Mouse (Mus musculus) intestine, embryonic 15.5 days (tissue): ENCODE measurements around the gene Hspa1a. TPM values are rescaled to one million over a fixed set of nuclear protein-coding genes. Genes with fewer than 3 reads are reported as not detected.
"Not testable (repeated sequence)": the region's sequence is repeated elsewhere in the genome, so short reads cannot be mapped to it uniquely, and the experiment has no call there.

Source experiments
- ATAC-seq: fragments of 200-750 bp; cut with Nextera tagmentation; 2 replicates; pipeline ENCODE4 v1.8.0; 2017; ENCODE audit warnings: moderate TSS enrichment, moderate library complexity
- H3K27ac ChIP-seq: fragments of 300-500 bp; sonication (generic); 2 replicates; pipeline ENCODE4 v1.5.1; 2015; ENCODE audit warnings: mild to moderate bottlenecking, inconsistent platforms
- H3K27me3 ChIP-seq: fragments of 300-500 bp; sonication (generic); replicated peaks from 2 replicates; pipeline ENCODE4 v1.6.1; 2015; ENCODE audit warnings: inconsistent platforms
- H3K36me3 ChIP-seq: fragments of 300-500 bp; sonication (generic); 2 replicates; pipeline ENCODE4 v1.6.1; 2015; ENCODE audit warnings: inconsistent platforms
- H3K4me1 ChIP-seq: fragments of 300-500 bp; sonication (generic); replicated peaks from 2 replicates; pipeline ENCODE4 v1.6.1; 2015; ENCODE audit warnings: inconsistent platforms
- H3K4me2 ChIP-seq: fragments of 300-500 bp; sonication (generic); replicated peaks from 2 replicates; pipeline ENCODE4 v1.6.1; 2015; ENCODE audit warnings: mild to moderate bottlenecking, inconsistent platforms
- H3K4me3 ChIP-seq: fragments of 300-500 bp; sonication (generic); replicated peaks from 2 replicates; pipeline ENCODE4 v1.5.1; 2015; ENCODE audit warnings: inconsistent platforms
- H3K9ac ChIP-seq: fragments of 300-500 bp; sonication (generic); 2 replicates; pipeline ENCODE4 v1.6.1; 2015; ENCODE audit warnings: inconsistent platforms
- H3K9me3 ChIP-seq: fragments of 300-500 bp; sonication (generic); 2 replicates; pipeline ENCODE4 v1.6.1; 2016; ENCODE audit warnings: inconsistent platforms
- WGBS: fragments of 180-500 bp; shearing (Covaris S2); methylation state at CpG from one replicate; pipeline ENCODE4 v1.1.7; 2015; 5-methylcytosine and 5-hydroxymethylcytosine counted together
- polyA plus RNA-seq: library from polyadenylated mRNA; unstranded; fragments of >200 nt; fragmentation: Nextera tagmentation; extraction: Ambion mirVana; gene quantifications from 2 replicates; pipeline ENCODE4 v1.2.1, GENCODE M21; 2015

Gene Hspa1a
- polyA plus RNA-seq: 6.2 and 6.3 TPM in 2 replicates

DNA sequence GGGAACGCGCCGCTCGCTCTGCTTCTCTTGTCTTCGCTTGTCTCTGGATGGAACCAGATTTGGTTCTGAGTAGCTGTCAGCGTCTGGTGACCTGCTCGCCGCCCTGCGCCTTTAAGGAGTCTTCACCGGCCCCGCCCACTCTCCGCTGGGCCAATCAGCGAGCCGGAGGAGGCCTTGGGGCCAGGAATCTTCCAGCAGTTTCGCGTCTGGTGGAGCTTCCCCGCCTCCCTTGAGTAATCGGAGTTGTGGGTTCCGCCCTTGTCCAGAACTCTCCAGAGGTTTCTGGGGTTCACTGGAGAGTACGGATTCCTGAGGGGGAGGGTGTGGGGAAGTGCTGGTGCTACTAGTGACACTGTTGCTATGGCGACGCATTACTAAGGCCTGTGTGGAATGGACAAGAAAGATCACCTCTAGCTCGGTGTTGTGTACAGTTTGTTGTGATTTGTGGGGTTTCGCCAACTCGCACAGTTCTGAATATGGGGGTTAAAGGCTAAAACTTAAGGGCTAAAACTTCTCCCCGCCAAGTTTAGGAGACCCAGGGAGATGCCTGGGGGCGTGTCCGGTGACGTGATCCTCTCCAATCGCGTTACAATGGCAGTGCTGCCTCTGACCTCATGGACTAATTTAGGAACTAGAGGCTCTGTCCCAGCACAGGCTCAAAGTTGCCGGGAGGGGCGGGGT is at the start of gene Hspa1a, which contains the start of gene Hspa1l:
Hspa1a (minus strand) TSS at position 88 of the 681 bp plus-strand sequence.
Hspa1l (plus strand) TSS at position 635 of the 681 bp plus-strand sequence.
- H3K27me3 ChIP-seq: peaks cover 21% of the 10 kb centered on the region
- H3K36me3 ChIP-seq, H3K27ac ChIP-seq, H3K9me3 ChIP-seq, H3K4me1 ChIP-seq, H3K9ac ChIP-seq: not testable (repeated sequence)
- H3K4me3 ChIP-seq: peak within 1 kb of the TSS; percentile 34
- WGBS: under 1% methylated on average over 32 of the region's 33 CpGs
- peak within 1 kb of the TSS; percentile 77 for H3K4me2 ChIP-seq
- peak; percentile 98 for ATAC-seq

DNA sequence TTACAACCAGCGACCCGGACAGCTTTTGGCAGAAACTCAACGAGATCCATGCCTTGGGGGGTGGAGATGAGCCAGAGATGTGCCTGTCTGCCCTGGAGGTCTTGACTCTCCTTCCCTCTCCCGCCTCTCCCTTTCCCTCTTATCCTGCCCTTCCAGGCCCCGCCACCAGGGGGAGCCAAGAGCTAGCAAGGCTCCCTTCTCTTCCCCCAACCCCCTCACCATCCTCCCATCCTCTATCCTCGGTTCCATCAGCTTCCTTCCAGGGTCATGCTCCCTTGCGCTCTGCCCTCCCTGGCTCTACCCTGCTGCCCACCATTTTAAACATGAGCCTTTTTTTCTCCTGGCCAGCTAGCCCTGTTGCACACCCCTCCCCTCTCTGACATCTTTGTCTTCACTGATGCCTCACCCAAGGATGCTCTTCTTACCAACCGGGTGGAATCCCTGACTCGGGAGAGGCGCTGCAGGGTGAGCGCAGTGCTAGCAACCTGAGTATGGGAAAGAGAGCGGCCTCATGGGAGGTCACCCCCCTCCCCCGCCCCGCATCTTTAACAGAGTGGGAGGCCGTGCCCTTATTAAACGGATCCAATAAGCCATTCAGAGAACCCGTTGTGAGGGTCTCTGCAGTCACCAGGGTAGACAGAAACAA is 49.3 kb upstream of the Hspa1a start:
- Histone ChIP-seq H3K9me3 (no peaks in the 10 kb centered on the region), H3K4me3 (no peak overlapping the region), H3K36me3 (peaks cover 1% of the 10 kb centered on the region; the same call in 1 of the 2 replicates), H3K4me1 (peaks cover 39% of the 10 kb centered on the region), H3K27ac (no peak overlapping the region), H3K27me3 (no peaks in the 10 kb centered on the region), H3K9ac (no peak overlapping the region), H3K4me2 (peak overlapping the region; percentile 35)
- WGBS: 14% methylated on average over 17 of the region's 17 CpGs
- ATAC-seq: peak; percentile 24

DNA sequence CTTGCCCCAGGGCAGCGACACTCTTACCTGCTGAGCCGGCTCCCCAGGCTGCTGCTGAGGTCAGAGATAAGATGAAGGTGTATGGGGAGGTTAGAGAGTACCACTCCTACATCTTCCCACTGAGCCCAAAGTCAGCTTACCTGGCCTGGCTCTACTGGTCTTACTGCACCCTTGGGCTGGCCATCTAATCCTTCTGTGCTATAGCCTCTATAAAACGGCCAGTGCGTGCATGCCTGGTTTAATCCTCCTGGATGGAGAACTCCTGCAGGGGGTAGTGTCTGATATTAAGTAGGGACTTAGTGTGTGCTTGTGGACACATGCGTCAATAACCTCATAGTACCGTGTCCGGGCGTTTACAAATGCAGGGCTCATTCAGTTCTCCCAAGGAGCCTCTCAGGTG is 48.6 kb upstream of the Hspa1a start:
- Histone ChIP-seq H3K36me3 (peaks cover 8% of the 10 kb centered on the region), H3K4me3 (no peak overlapping the region), H3K4me2 (no peak overlapping the region), H3K9ac (no peak overlapping the region), H3K27me3 (no peaks in the 10 kb centered on the region), H3K27ac (no peak overlapping the region), H3K9me3 (no peaks in the 10 kb centered on the region), H3K4me1 (peaks cover 38% of the 10 kb centered on the region)
- WGBS: 84% methylated on average over 8 of the region's 8 CpGs
- ATAC-seq: no peak

DNA sequence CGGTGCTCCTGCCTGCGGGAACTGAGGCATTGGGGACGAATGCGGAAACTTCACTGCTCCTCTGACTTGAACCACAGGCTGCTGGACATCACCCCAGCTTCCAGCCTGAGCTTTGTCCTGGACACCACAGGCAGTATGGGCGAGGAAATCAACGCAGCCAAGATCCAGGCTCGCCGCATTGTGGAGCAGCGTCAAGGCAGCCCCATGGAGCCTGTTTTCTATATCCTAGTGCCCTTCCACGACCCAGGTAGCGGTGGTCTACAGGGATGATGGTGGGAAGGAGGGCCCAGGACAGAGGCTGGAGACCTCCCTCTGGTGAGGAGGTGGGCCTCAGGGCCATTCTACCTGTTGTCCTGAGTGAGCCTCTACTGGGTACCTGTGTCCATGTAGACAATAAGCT is 47.9 kb upstream of the Hspa1a start:
- WGBS: 81% methylated on average over 11 of the region's 11 CpGs
- Histone ChIP-seq H3K9ac (no peak overlapping the region), H3K9me3 (no peaks in the 10 kb centered on the region), H3K36me3 (peaks cover 15% of the 10 kb centered on the region), H3K27ac (no peak overlapping the region), H3K4me2 (no peak overlapping the region), H3K27me3 (no peaks in the 10 kb centered on the region), H3K4me3 (no peak overlapping the region), H3K4me1 (peaks cover 34% of the 10 kb centered on the region)
- no peak for ATAC-seq

DNA sequence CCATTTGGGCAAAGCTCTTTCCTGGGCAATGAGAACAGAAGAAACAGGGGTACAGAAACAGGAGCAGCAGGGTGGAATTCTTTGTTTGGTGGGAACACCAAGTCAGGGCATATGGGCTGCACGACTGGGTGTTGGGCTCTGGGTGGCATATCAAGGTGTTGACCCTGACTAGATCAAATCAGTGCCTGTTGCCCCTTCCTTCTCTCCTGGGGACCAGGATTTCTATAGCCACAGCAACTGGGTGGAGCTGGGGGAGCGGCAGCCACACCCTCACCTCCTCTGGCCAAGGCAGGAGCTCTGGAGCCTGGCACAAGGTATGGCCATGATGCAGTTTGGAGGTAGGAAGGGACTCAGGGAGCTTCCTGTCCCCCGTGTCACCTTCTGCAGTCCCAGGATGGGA is 46.2 kb upstream of the Hspa1a start:
- 74% methylated on average over 3 of the region's 3 CpGs for WGBS
- Histone ChIP-seq H3K4me1 (peaks cover 20% of the 10 kb centered on the region), H3K4me3 (no peak overlapping the region), H3K9me3 (no peaks in the 10 kb centered on the region), H3K27ac (no peak overlapping the region), H3K4me2 (no peak overlapping the region), H3K36me3 (peaks cover 32% of the 10 kb centered on the region), H3K9ac (no peak overlapping the region), H3K27me3 (no peaks in the 10 kb centered on the region)
- no peak for ATAC-seq

DNA sequence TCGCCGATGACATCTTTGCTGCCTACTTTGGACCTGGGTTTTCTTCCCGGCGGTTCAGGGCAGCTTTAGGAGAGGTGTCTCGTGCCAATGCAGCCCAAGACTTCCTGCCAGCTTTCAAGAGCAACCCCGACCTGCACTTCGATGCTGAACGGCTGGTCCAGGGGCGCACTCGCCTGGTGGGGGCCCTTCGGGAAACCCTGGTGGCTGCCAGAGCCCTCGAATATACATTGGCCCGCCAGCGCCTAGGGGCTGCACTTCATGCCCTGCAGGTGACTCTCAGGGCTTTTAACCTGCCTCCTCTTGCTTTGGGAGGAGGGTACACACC is 45.7 kb upstream of the Hspa1a start:
- Histone ChIP-seq H3K4me2 (no peak overlapping the region), H3K9me3 (no peaks in the 10 kb centered on the region), H3K9ac (no peak overlapping the region), H3K4me1 (peaks cover 20% of the 10 kb centered on the region), H3K4me3 (no peak overlapping the region), H3K27ac (no peak overlapping the region), H3K36me3 (peaks cover 36% of the 10 kb centered on the region), H3K27me3 (no peaks in the 10 kb centered on the region)
- 72% methylated on average over 14 of the region's 14 CpGs for WGBS
- no peak for ATAC-seq

DNA sequence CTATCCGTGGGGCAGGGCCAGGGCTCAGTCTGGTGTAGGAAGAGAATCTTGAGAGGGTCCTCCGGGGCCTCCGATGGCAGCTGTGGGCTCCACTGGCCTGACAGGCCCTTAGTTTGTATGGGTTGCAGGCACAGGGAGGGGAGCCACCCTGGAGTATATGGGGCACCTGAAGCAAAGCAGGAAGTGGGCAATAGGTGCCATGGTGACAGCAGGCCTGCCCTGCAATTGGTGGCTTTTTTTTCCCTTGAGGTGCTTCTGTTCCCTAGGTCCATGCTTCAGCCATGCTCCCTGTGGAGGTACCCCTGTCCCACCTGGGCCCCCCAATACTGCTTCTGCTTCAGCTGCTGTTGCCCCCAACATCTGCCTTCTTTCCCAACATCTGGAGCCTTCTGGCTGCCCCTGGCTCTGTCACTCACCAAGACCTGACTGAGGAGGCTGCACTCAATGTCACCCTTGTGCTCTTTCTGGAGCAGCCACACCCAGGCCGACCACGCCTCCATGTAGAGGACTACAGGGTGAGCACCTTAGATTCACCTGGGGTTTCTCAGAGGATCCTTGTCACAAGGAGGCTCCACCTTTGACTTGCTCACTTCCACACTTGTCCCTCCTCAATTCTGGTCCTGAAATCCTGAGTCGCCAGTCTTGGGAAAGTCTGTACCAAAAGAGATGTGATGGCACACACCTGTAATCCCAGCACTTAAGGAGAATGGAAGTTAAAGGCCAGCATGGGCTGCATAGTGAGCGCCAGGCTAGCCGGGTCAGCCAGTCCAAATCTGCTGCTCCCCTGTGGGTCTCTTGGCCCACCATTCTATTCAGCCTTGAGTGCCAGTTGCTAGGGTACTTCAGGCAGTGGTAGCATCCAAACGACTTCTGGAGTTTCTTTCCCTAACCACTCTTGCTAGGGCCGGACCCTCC is 45.1 kb upstream of the Hspa1a start:
- Histone ChIP-seq H3K27me3 (no peaks in the 10 kb centered on the region), H3K4me3 (no peak overlapping the region), H3K9me3 (no peaks in the 10 kb centered on the region), H3K4me1 (peaks cover 20% of the 10 kb centered on the region), H3K27ac (0 out of 2 replicates have a peak overlapping the region, but pooled peaks have one; percentile 22), H3K4me2 (no peak overlapping the region), H3K36me3 (peaks cover 43% of the 10 kb centered on the region), H3K9ac (0 out of 2 replicates have a peak overlapping the region, but pooled peaks have one; percentile 20)
- ATAC-seq: peak; percentile 0; the same call in 1 of the 2 replicates
- 75% methylated on average over 10 of the region's 10 CpGs for WGBS

DNA sequence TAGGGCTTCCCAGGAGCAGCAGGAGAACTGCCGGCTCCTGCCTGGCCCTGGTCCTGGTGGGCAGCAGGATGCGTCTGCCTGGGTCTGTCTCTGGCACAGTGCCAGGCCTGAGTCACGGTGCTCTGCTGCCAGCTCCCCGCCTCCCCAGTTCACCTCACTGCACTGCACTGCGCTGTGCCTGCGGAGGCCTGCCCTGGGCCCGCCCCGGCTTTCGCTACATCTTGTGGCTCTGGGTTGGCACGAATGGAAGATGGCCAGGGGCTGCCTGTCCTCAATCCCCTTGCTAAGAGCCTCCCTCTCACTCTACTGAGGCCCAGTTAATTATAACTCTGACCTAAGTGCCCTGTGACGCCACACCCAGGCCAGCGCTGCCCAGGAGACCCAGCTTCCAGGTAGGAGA is 44.4 kb upstream of the Hspa1a start, which contains the start of gene Vwa7:
Vwa7 (plus strand) TSS at position 204 of the 400 bp plus-strand sequence.
- no peak within 1 kb of the TSS for H3K4me2 ChIP-seq
- WGBS: 58% methylated on average over 12 of the region's 12 CpGs

DNA sequence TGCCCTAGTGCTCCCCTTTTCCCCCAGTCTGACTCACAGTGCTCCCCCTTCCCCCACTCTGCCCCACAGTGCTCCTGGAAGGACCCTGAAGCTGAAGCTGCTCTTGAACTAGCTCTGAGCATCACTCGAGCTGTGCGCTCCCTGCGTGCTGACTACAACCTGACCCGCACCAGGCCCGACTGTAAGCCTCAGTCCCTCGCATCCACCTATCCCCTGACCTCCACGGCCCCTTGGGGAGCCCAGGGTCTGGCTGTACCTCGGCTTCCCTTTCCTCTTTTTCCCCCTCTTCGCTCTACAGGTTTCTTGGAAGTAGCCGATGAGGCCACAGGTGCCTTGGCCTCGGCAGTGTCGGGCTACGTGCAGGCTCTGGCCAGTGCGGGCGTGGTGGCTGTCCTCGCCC is 43.3 kb upstream of the Hspa1a start:
- Histone ChIP-seq H3K27ac (no peak overlapping the region), H3K9ac (no peak overlapping the region), H3K4me3 (no peak overlapping the region), H3K4me2 (no peak overlapping the region), H3K36me3 (peaks cover 59% of the 10 kb centered on the region), H3K4me1 (peaks cover 15% of the 10 kb centered on the region), H3K9me3 (no peaks in the 10 kb centered on the region), H3K27me3 (no peaks in the 10 kb centered on the region)
- no peak for ATAC-seq
- WGBS: 89% methylated on average over 16 of the region's 16 CpGs

More for the DNA sequence above, 44.4 kb upstream of the Hspa1a start, which contains the start of gene Vwa7:
- Histone ChIP-seq H3K9me3 (no peaks in the 10 kb centered on the region), H3K4me1 (peaks cover 17% of the 10 kb centered on the region), H3K4me3 (no peak within 1 kb of the TSS), H3K27ac (0 out of 2 replicates have a peak within 1 kb of the TSS, but pooled peaks have one; percentile 22), H3K9ac (peak within 1 kb of the TSS; percentile 20; the same call in 1 of the 2 replicates), H3K36me3 (peaks cover 48% of the 10 kb centered on the region), H3K27me3 (no peaks in the 10 kb centered on the region)
- peak; percentile 57 for ATAC-seq

DNA sequence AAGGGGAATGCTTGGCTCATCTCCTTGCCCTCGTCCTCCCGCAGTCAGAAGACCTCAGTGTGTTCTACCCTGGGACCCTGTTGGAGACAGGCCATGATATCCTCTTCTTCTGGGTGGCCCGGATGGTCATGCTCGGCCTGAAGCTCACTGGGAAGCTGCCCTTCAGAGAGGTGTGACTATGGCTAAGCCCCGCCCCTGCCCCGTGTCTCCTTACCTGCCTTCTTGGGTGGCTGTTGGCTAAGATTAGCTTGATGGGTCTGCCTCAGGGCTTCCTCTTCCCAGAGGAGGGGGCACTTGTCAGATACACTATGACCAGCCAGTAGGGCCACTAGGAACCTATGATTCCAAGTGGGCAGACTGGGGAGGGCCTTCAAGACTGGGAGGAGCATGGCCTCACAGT is 41.3 kb upstream of the Hspa1a start:
- Histone ChIP-seq H3K27ac (no peak overlapping the region), H3K4me3 (no peak overlapping the region), H3K36me3 (peaks cover 67% of the 10 kb centered on the region), H3K27me3 (no peaks in the 10 kb centered on the region), H3K9ac (no peak overlapping the region), H3K4me1 (peaks cover 15% of the 10 kb centered on the region), H3K9me3 (no peaks in the 10 kb centered on the region), H3K4me2 (no peak overlapping the region)
- 71% methylated on average over 6 of the region's 6 CpGs for WGBS
- no peak for ATAC-seq

DNA sequence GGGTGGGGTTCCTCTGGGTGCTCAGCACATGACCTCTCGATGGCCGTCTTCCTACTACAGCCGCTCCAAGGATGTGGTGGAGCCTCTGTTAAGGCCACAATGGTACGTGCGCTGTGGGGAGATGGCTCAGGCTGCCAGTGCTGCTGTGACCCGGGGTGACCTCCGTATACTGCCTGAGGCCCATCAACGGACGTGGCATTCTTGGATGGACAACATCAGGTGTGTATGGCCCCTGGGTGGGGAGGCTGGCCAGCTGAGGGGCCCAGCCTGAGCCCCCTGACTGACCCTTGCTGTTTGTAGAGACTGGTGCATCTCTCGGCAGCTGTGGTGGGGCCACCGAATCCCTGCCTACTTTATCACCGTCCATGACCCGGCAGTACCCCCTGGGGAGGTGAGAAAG is 40.5 kb upstream of the Hspa1a start:
- WGBS: 86% methylated on average over 13 of the region's 13 CpGs
- peaks cover 15% of the 10 kb centered on the region for H3K4me1 ChIP-seq
- H3K9ac ChIP-seq: no peak overlapping the region
- no peak for ATAC-seq
- H3K27me3 ChIP-seq: no peaks in the 10 kb centered on the region
- no peak overlapping the region for H3K27ac ChIP-seq
- no peak overlapping the region for H3K4me3 ChIP-seq
- H3K4me2 ChIP-seq: no peak overlapping the region
- no peaks in the 10 kb centered on the region for H3K9me3 ChIP-seq
- peaks cover 73% of the 10 kb centered on the region for H3K36me3 ChIP-seq

DNA sequence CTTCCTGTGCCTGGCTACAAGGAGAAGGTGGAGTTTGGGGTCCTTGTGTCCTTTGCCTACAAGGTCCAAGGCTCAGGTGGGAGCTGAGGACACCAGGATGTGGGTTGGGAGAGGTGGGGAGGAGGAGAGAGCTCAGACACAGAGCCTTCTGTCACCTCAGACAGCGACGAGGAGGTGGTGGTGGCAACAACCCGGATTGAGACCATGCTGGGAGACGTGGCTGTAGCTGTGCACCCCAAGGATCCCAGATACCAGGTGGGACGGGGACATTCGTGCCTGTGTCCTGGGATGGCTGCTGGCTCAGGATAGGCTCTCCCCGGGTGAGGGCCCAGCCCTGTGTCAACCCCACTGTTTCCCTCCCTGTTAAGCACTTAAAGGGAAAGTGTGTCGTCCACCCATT is 39.5 kb upstream of the Hspa1a start:
- 96% methylated on average over 8 of the region's 8 CpGs for WGBS
- Histone ChIP-seq H3K9ac (no peak overlapping the region), H3K4me2 (no peak overlapping the region), H3K4me1 (peaks cover 9% of the 10 kb centered on the region), H3K27me3 (no peaks in the 10 kb centered on the region), H3K9me3 (no peaks in the 10 kb centered on the region), H3K36me3 (peaks cover 77% of the 10 kb centered on the region), H3K27ac (no peak overlapping the region), H3K4me3 (no peak overlapping the region)
- no peak for ATAC-seq
